Mouse (Mus musculus) lung, adult 2 months (tissue): Measurements from ENCODE around the gene Shisa9. TPM values are rescaled to one million over a fixed set of nuclear protein-coding genes. Genes with fewer than 3 reads are reported as not detected.

Experiments used
- DNase-seq: peaks from one replicate; pipeline ENCODE4 v3.0.0; 2022
- H3K4me1 ChIP-seq: fragments of 200-500 bp; 2 replicates; pipeline ENCODE4 v1.6.1; 2011; ENCODE audit warnings: low read length; ENCODE audit not compliant: control insufficient read depth, insufficient read depth
- H3K4me3 ChIP-seq: fragments of 200-500 bp; replicated peaks from 2 replicates; pipeline ENCODE3; 2011; ENCODE audit warnings: low read depth, mild to moderate bottlenecking, control low read depth, low read length; ENCODE audit errors: extremely low read depth
- CTCF ChIP-seq: fragments of 200-500 bp; IDR thresholded peaks from 2 replicates; pipeline ENCODE4 v1.5.1; 2011; ENCODE audit warnings: mild to moderate bottlenecking, low read length, control low read depth; ENCODE audit not compliant: insufficient read depth
- POLR2A ChIP-seq: fragments of 200-500 bp; IDR thresholded peaks from 2 replicates; pipeline ENCODE4 v1.6.1; 2011; ENCODE audit warnings: low read depth, mild to moderate bottlenecking, control low read depth, low read length, borderline replicate concordance; ENCODE audit errors: extremely low read depth
- whole genome bisulfite sequencing: fragments of 180-500 bp; shearing (Covaris S2); methylation state at CpG from one replicate; pipeline ENCODE4 v1.1.7; 2018; 5-methylcytosine and 5-hydroxymethylcytosine counted together
- polyA plus RNA-seq: library from polyadenylated mRNA; depleted of rRNA; stranded (reverse); fragments of >200 nt; gene quantifications from 2 replicates; pipeline ENCODE4 v1.2.3, GENCODE M21; 2012

Shisa9 gene
- polyA plus RNA-seq, 1 experiment: 0.70 TPM

DNA sequence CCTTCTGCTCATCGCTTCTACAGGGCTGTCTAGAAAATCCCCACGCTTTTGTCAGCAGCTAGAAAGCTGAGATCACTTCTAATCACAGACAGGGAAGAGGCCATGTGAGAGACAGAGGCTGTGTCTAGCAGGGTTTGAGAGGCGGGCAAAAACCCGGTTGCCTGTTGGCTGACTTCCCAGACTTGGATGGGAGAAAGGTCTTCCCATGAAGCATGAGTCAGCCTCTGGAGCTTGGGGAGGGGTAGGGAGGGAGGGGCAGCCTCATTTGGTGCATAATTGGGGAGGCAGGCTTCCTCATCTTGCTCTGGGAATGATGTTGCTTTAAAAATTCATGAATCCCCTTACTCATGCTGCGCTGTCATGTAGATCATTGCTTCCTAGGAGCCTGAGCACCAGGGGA is 57.0 kb downstream of the Shisa9 start:
- Histone ChIP-seq H3K4me1 (no peaks in the 10 kb centered on the region), H3K4me3 (no peak overlapping the region)
- DNase-seq: no peak
- TF ChIP-seq CTCF (no peak), POLR2A (no peak)
- 46% methylated on average over 5 of the region's 5 CpGs for WGBS

DNA sequence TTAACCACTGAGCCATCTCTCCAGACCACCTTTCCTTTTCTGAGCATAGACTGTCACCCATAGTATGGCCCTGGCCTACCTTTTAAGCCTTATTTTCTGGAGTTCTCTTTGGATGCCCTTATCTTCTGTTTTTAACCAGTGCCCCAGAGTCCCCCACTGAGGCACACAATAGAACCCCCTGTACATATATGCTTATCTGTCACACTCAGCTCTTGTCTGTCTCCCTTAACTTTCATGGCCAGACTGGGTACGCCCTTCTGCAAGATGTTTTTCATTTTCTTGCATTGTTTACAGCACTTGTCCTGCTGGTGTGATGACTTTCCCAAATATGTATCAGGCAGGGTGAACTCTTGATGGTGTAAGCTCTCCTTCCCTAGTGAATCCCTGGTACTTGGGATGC is 68.1 kb downstream of the Shisa9 start:
- no peak for DNase-seq
- TF ChIP-seq CTCF: no peak
- no peak for TF ChIP-seq POLR2A
- 83% methylated on average over 1 of the region's 1 CpGs for WGBS

DNA sequence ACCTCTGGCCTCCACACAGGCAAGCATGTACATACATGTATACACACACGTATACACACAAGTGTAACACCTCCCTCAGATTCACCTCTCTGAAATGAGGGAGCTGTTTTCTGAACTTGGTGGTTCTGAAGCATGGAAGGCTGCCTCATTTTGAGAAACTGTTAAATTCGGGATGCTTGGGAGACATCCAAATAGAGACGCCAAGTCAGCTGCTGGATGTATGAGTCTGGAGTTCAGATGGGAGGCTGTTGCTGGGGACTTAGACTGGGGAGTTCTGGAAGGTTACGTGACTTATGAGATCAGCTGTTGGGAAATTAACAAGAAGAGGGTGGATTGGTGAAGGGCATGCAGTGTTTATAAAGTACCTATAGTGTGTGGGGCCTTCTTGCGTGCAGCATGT is 88.7 kb downstream of the Shisa9 start:
- no peak for DNase-seq
- Histone ChIP-seq H3K4me3 (no peak overlapping the region), H3K4me1 (no peaks in the 10 kb centered on the region)
- WGBS: 75% methylated on average over 5 of the region's 5 CpGs
- TF ChIP-seq POLR2A (no peak), CTCF (no peak)

More for the DNA sequence above, 68.1 kb downstream of the Shisa9 start:
- H3K4me1 ChIP-seq: no peaks in the 10 kb centered on the region
- no peak overlapping the region for H3K4me3 ChIP-seq

DNA sequence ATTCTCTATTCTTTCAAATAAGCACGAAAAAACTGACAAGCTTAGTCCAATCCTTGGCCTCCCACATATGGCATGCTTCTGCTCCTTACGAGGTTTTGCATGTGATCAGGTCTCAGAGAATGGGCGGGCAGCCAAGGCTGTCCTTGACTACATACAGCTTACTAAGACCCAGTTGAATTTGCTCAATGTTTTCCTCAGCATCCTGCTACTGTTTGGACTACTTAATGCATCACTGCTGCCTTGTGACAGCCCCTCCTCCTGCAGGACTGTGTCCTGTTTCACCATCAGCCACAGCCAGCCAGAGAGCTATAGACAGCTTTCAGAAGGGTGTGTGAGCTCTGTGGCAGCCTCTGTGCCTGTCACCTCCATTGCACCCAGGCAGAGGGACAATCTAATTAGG is 92.4 kb downstream of the Shisa9 start:
- no peak for TF ChIP-seq POLR2A
- TF ChIP-seq CTCF: no peak
- WGBS: 33% methylated on average over 3 of the region's 3 CpGs
- DNase-seq: no peak
- H3K4me1 ChIP-seq: no peaks in the 10 kb centered on the region
- H3K4me3 ChIP-seq: no peak overlapping the region

DNA sequence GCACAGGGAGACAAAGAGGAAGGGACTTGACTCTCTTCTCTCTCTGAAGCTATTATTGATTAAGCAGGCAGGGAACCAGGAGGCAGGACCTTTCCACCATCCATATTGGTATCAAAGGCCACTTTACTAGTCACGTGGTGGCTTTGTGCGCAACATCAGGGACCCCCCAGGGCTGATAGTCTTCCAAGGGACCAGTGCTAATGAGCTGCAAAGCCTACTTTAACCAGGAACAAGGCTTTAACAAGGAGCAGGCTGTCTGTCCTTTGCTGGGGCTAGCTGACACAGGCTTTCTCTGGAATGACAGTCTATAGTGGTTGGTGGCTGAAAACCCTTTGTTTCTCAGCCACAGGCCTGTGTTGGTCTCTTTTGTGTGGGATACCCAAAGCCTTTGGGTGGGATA is 92.8 kb downstream of the Shisa9 start:
- no peak for DNase-seq
- no peak overlapping the region for H3K4me3 ChIP-seq
- H3K4me1 ChIP-seq: no peaks in the 10 kb centered on the region
- WGBS: 73% methylated on average over 2 of the region's 2 CpGs
- TF ChIP-seq POLR2A (no peak), CTCF (no peak)

DNA sequence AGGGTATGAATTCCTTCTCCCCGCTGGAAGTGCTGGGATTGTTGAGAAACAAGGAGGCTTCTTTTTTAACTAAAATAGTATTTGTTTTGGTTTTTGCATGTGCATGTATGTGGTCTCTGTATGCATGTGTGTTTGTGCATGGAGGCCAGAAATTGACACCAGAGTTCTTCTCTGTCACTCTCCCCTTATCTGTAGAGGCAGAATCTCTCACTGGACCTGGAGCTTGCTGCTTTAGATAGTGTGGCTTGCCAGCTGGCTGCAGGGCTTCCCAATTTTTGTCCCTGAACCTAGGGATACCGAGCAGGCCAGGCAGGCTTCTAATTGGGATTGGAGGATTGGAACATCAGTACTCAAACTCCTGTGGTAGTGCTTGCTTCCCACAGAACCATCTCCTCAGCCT is 99.2 kb downstream of the Shisa9 start:
- no peak for DNase-seq
- WGBS: 75% methylated on average over 2 of the region's 2 CpGs
- no peak for TF ChIP-seq CTCF
- no peak for TF ChIP-seq POLR2A
- Histone ChIP-seq H3K4me3 (no peak overlapping the region), H3K4me1 (no peaks in the 10 kb centered on the region)

DNA sequence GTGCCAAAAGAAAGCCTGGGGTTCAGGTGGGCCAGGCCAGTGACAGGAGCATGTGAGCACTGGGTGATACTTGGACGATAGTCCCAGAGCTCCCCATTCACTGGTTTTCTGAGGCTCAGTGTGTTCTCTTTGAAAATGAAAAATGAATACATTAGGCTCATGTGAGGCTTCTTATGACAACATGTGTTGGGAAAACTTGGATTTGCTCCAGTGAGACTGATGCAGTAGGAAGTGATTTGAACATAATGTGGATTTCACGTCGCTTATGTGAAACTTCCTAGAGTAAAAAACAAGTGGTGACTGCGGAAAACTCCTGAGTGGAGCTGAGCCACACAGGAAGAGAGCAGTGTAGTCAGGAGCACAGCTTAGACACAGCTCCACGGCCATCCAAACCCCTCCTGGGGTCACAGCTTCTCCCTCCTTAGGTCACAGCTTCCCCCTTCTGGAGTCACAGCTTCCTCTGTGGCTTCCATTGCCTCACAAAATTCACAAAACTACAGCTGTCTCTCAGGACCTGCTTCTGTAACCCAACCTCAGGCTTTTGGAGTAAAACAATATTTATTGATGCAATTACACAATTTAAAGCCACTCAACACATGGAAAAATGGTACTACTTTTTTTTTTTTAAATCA is 106.8 kb downstream of the Shisa9 start:
- 48% methylated on average over 5 of the region's 5 CpGs for WGBS
- H3K4me3 ChIP-seq: no peak overlapping the region
- DNase-seq: no peak
- no peak for TF ChIP-seq CTCF
- TF ChIP-seq POLR2A: no peak
- H3K4me1 ChIP-seq: no peaks in the 10 kb centered on the region

DNA sequence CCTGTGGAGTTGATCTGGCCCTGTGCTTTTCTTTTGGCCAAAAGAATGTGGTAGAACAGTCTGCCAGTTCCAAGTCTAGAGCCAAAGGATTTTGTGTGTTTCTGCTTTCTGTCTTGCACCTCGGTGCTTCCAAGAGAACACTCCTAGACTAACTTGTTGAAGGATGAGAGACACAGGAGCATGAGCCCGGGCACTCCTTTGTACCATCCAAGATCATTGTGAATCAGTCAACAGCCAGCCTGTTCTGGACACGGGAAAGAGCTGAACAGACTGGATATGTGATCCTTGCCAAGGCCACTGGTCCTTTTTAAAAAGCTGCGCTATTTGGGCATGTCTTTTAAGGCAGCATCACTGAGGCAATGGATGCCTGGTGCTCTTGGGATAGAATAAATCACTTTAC is 109.3 kb downstream of the Shisa9 start:
- WGBS: 77% methylated on average over 4 of the region's 4 CpGs
- TF ChIP-seq POLR2A: no peak
- TF ChIP-seq CTCF: no peak
- no peaks in the 10 kb centered on the region for H3K4me1 ChIP-seq
- no peak overlapping the region for H3K4me3 ChIP-seq
- no peak for DNase-seq

DNA sequence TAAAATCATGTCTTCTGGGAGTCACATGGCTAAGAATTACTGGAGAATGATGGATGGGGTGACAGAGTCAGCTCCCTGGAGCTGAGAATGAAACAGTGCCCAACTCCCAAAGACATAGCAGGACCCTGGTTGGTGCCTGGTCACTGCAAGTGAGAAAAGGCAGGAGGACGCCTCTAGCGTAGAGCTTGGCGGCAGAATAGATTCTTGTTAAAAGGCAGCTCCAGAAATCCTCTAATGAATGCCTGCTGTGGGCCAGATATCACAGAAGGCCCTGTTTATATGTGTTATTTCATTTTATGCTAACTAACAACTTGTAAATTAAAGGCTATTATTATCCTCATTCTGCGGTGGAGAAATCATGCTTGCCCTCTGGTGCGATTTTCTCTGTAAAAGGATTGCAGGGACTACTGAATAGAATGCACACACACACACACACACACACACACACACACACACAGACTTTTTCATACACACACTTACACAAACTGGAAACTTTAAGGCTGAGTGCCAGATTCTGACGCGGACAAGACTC is 110.9 kb downstream of the Shisa9 start:
- DNase-seq: no peak
- Histone ChIP-seq H3K4me1 (no peaks in the 10 kb centered on the region), H3K4me3 (no peak overlapping the region)
- TF ChIP-seq POLR2A: no peak
- TF ChIP-seq CTCF: no peak
- 59% methylated on average over 7 of the region's 7 CpGs for WGBS

DNA sequence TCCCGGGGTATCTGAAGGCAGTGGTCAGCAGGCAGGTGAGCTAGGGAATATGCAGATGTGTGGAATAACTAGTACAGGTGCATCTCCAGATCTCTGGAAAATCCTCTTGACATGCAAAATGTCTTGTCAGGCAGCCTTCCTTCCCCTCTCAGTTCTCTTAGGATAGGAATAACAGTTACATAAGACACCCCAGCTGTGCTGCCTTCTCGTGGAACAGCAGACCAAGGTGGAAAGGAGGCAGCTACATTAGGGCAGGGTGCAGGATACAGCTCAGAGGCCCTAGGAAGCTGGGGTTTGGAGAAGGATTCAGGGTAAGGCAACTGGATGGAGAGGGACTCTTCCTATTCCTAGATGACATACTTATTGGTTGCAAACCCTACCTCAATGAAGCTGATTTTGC is 111.5 kb downstream of the Shisa9 start:
- no peak for DNase-seq
- no peak for TF ChIP-seq POLR2A
- Histone ChIP-seq H3K4me3 (no peak overlapping the region), H3K4me1 (no peaks in the 10 kb centered on the region)
- WGBS: 43% methylated on average over 2 of the region's 2 CpGs
